Mouse (Mus musculus): ENCODE results near the gene Cmtr1. TPM values are rescaled to one million over a fixed set of nuclear protein-coding genes. Genes with fewer than 3 reads are reported as not detected.

Cmtr1 gene
- polyA plus RNA-seq, 1 experiment = not detected

DNA sequence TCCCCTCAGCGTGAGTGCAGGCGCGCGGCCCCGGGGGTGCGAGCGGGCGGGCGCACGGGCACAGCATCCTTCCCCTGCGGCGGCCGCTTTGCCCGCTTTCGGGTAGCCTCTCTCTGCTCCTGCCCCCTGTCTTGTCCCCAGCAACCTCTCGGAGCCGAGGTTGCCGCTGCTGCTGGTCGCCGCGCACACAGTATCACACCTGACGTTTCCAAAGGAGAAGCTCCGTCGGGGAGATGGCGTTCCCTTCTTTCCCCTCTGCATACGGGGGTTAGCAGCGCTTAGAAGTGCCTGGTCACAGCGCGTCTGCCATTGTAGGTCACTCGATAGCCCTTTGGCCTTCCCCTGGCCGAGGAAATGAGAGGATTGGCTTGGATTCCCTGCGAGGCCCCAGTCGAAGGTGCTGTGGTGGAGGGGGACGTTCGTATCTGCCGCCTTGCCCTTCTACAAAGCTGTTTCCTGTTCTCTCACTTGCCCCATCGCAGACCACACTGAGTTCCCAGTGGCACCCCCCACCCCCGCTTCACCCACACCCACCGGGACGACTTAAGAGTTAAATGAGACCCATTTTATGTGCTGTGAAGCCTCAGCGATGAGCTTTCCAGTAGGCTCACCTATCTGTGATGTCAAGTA lies 482 bp downstream of the Cmtr1 start:
- Histone ChIP-seq H3K27ac (ENCODE audit: insufficient read depth, low read depth, low read length) (peak overlapping the region; percentile 34), H3K4me1 (ENCODE audit: control insufficient read depth, insufficient read depth, low read length) (peaks cover 4% of the 10 kb centered on the region), H3K4me3 (ENCODE audit: insufficient read depth, low read depth, low read length) (peak overlapping the region; percentile 72)
- under 1% methylated on average over 41 of the region's 41 CpGs for WGBS
- TF ChIP-seq POLR2A (IDR thresholded peaks at IDR 0.05; ENCODE audit: insufficient read depth, low read depth, low read length) (no peak), CTCF (IDR thresholded peaks at IDR 0.05; ENCODE audit: insufficient read depth, low read depth, low read length) (no peak)

DNA sequence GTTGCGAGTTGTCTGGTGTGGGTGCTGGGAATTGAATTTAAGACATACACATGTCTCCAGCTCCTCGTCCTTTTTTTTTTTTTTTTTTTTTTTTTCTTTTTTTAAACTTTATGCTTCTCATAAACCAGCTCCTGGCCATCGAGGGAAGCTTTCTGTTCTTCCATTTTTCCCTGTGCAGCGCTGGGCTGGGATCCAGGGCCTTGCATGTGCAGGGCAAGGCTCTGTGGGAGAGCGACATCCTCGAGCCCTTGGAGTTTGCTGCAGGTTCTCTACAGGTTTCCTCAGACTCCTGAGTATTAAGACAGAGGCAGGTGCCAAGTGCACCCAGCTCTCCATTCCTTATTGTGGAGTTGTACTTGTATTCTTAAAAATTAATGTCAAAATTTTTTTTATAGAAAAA lies 1.8 kb downstream of the Cmtr1 start:
- Histone ChIP-seq H3K4me1 (ENCODE audit: control insufficient read depth, insufficient read depth, low read length) (peaks cover 4% of the 10 kb centered on the region), H3K27ac (ENCODE audit: insufficient read depth, low read depth, low read length) (no peak overlapping the region), H3K4me3 (ENCODE audit: insufficient read depth, low read depth, low read length) (no peak overlapping the region)
- 84% methylated on average over 6 of the region's 6 CpGs for WGBS
- TF ChIP-seq CTCF (IDR thresholded peaks at IDR 0.05; ENCODE audit: insufficient read depth, low read depth, low read length) = no peak
- TF ChIP-seq POLR2A (IDR thresholded peaks at IDR 0.05; ENCODE audit: insufficient read depth, low read depth, low read length) = no peak

DNA sequence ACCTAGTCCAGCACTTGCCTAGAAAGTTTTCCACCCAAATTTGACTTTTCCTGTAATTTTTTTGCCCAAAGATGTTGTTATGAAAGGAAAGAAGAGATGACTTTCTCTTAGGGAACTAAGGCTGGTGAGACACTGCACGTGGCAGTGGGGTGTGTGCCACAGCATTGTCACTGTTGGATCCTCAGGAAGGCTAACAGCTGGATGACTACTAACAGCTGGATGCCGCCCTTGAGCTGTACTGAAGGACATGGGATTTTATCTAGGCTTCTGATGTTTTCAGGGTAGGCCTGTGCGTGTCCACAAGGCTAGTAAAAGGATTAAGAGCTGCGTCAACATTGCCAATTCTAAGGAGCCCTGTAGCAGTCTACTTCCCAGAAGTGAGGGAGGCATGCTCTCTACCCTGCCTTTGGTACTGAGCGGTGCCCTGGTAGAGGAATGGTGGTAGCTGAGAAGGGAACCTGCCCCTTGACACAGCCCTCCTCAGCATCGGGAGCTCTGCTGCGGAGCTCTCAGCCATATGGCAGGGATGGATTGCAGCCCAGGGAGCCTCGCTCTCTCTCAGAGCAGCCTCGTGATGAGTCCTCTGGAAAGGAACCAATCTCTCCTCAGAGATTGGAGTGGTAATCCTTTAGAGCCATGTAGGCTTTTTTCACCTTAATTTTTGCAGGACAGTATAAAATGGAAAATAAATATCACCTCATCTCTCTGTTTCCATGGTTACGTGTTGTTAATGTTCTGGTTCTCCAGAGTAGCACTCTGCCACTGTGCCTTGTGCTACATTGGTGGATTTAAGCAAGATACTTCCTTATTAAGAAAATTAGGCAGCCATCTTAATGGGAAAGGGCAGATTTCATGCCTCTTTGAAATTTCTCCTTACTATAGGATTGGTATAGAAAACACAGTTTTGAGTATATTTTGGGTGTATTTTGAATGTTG lies 7.9 kb downstream of the Cmtr1 start:
- Histone ChIP-seq H3K4me1 (ENCODE audit: control insufficient read depth, insufficient read depth, low read length) (peaks cover 7% of the 10 kb centered on the region; the same call in 1 of the 2 replicates), H3K4me3 (ENCODE audit: insufficient read depth, low read depth, low read length) (no peak overlapping the region), H3K27ac (ENCODE audit: insufficient read depth, low read depth, low read length) (peak overlapping the region; percentile 12; the same call in 1 of the 2 replicates)
- TF ChIP-seq CTCF (IDR thresholded peaks at IDR 0.05; ENCODE audit: insufficient read depth, low read depth, low read length) = no peak
- TF ChIP-seq POLR2A (IDR thresholded peaks at IDR 0.05; ENCODE audit: insufficient read depth, low read depth, low read length) = no peak
- 68% methylated on average over 10 of the region's 10 CpGs for WGBS

DNA sequence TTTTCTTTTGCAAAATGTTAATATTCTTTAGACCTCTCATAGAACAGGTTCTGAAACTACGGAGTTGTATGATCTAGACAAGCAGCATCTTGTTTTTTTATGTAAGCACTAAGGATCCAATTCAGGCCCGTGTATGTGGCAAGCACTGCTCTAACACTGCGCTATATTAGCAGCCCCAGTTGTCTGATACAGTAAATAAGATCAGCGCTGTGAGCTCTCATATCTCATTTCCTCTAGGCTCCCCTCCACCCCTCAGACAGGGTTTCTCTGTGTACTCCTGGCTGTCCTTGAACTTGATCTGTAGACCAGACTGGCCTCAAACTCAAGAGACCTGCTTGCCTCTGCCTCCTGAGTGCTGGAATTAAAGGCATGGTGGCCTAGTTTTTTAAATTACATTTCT lies 8.6 kb downstream of the Cmtr1 start:
- TF ChIP-seq CTCF (IDR thresholded peaks at IDR 0.05; ENCODE audit: insufficient read depth, low read depth, low read length) (no peak), POLR2A (IDR thresholded peaks at IDR 0.05; ENCODE audit: insufficient read depth, low read depth, low read length) (no peak)
- Histone ChIP-seq H3K4me3 (ENCODE audit: insufficient read depth, low read depth, low read length) (no peak overlapping the region), H3K4me1 (ENCODE audit: control insufficient read depth, insufficient read depth, low read length) (peaks cover 7% of the 10 kb centered on the region; the same call in 1 of the 2 replicates), H3K27ac (ENCODE audit: insufficient read depth, low read depth, low read length) (no peak overlapping the region)
- WGBS = 88% methylated on average over 4 of the region's 4 CpGs

DNA sequence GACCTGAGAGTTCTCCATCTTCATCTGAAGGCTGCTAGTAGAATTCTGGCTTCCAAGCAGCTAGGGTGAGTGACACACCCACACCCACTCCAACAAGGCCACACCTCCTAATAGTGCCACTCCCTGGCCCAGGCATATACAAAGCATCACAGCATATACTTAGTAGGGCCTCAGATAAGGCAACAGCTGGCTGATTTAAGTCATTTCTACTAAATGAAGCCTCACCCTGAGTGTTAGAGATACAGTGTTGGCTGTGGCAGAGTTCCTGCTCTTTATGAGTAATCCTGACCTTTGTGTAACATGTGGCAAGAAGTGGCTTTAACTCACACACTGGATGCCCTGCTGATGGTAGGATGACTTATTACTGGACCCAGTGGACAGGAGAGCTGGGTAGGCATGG lies 9.5 kb downstream of the Cmtr1 start:
- Histone ChIP-seq H3K27ac (ENCODE audit: insufficient read depth, low read depth, low read length) (no peak overlapping the region), H3K4me1 (ENCODE audit: control insufficient read depth, insufficient read depth, low read length) (peaks cover 7% of the 10 kb centered on the region; the same call in 1 of the 2 replicates), H3K4me3 (ENCODE audit: insufficient read depth, low read depth, low read length) (no peak overlapping the region)
- TF ChIP-seq CTCF (IDR thresholded peaks at IDR 0.05; ENCODE audit: insufficient read depth, low read depth, low read length) (no peak), POLR2A (IDR thresholded peaks at IDR 0.05; ENCODE audit: insufficient read depth, low read depth, low read length) (no peak)

GRCm38 (mm10) chr17:29671021-29671420 lies 10.6 kb downstream of the Cmtr1 start:
- 46% methylated on average over 2 of the region's 2 CpGs for WGBS
- TF ChIP-seq POLR2A (IDR thresholded peaks at IDR 0.05; ENCODE audit: insufficient read depth, low read depth, low read length) (no peak), CTCF (IDR thresholded peaks at IDR 0.05; ENCODE audit: insufficient read depth, low read depth, low read length) (no peak)
- no peak overlapping the region for H3K4me3 ChIP-seq (ENCODE audit: insufficient read depth, low read depth, low read length)
- H3K27ac ChIP-seq (ENCODE audit: insufficient read depth, low read depth, low read length) = no peak overlapping the region
- H3K4me1 ChIP-seq (ENCODE audit: control insufficient read depth, insufficient read depth, low read length) = peaks cover 7% of the 10 kb centered on the region; the same call in 1 of the 2 replicates

GRCm38 (mm10) chr17:29673325-29673724 lies 12.9 kb downstream of the Cmtr1 start:
- Histone ChIP-seq H3K4me3 (ENCODE audit: insufficient read depth, low read depth, low read length) (no peak overlapping the region), H3K4me1 (ENCODE audit: control insufficient read depth, insufficient read depth, low read length) (peaks cover 2% of the 10 kb centered on the region; the same call in 1 of the 2 replicates), H3K27ac (ENCODE audit: insufficient read depth, low read depth, low read length) (no peak overlapping the region)
- 96% methylated on average over 4 of the region's 4 CpGs for WGBS
- TF ChIP-seq POLR2A (IDR thresholded peaks at IDR 0.05; ENCODE audit: insufficient read depth, low read depth, low read length) (no peak), CTCF (IDR thresholded peaks at IDR 0.05; ENCODE audit: insufficient read depth, low read depth, low read length) (no peak)

GRCm38 (mm10) chr17:29678526-29678925 lies 18.1 kb downstream of the Cmtr1 start:
- no peak overlapping the region for H3K27ac ChIP-seq (ENCODE audit: insufficient read depth, low read depth, low read length)
- TF ChIP-seq CTCF (IDR thresholded peaks at IDR 0.05; ENCODE audit: insufficient read depth, low read depth, low read length) (no peak), POLR2A (IDR thresholded peaks at IDR 0.05; ENCODE audit: insufficient read depth, low read depth, low read length) (no peak)
- H3K4me1 ChIP-seq (ENCODE audit: control insufficient read depth, insufficient read depth, low read length) = no peaks in the 10 kb centered on the region; the same call in 1 of the 2 replicates
- 89% methylated on average over 8 of the region's 8 CpGs for WGBS
- H3K4me3 ChIP-seq (ENCODE audit: insufficient read depth, low read depth, low read length) = no peak overlapping the region

Data from olfactory bulb, adult 2 months (tissue).